Mouse (Mus musculus): ENCODE results near the gene Tnni2. TPM values are rescaled to one million over a fixed set of nuclear protein-coding genes. Genes with fewer than 3 reads are reported as not detected.
"Not testable (repeated sequence)": the region's sequence is repeated elsewhere in the genome, so short reads cannot be mapped to it uniquely, and the experiment has no call there.

Gene Tnni2
- polyA plus RNA-seq (2016; fragmentation: Nextera tagmentation; extraction: Ambion mirVana) = 1.2 and 1.3 TPM in 2 replicates

- H3K27me3 ChIP-seq (ENCODE audit: insufficient read depth, poor library complexity, severe bottlenecking) = peaks cover 4% of the 10 kb centered on the region; the same call in 1 of the 2 replicates
- no peak within 1 kb of the TSS for H3K4me3 ChIP-seq
- 80% methylated on average over 9 of the region's 9 CpGs for WGBS
- H3K4me1 ChIP-seq (replicated peaks) = peaks cover 21% of the 10 kb centered on the region
- peak within 1 kb of the TSS; percentile 82 for H3K27ac ChIP-seq
- DNase-seq (ENCODE audit: low spot score) = no peak
- H3K9me3 ChIP-seq = no peaks in the 10 kb centered on the region
- H3K36me3 ChIP-seq = no peaks in the 10 kb centered on the region
Observed at GRCm38 (mm10) chr7:142441585-142441984, at the start of gene Tnni2. Gene Tnni2, plus strand, starts transcription at chr7:142441808.

GRCm38 (mm10) chr7:142393191-142393590 lies 48.4 kb upstream of the Tnni2 start:
- no peak for DNase-seq (ENCODE audit: low spot score)
- no peaks in the 10 kb centered on the region for H3K36me3 ChIP-seq
- H3K4me1 ChIP-seq (replicated peaks) = peaks cover 13% of the 10 kb centered on the region; the same call in 1 of the 2 replicates
- H3K27ac ChIP-seq = peak overlapping the region; percentile 37
- WGBS = 28% methylated on average over 4 of the region's 4 CpGs
- 0 out of 2 replicates have a peak, but pooled peaks cover 8% of the 10 kb centered on the region for H3K27me3 ChIP-seq (ENCODE audit: insufficient read depth, poor library complexity, severe bottlenecking)
- H3K4me3 ChIP-seq = no peak overlapping the region
- no peaks in the 10 kb centered on the region for H3K9me3 ChIP-seq

GRCm38 (mm10) chr7:142394261-142395190 lies 47.1 kb upstream of the Tnni2 start:
- no peaks in the 10 kb centered on the region for H3K9me3 ChIP-seq
- H3K27ac ChIP-seq = no peak overlapping the region
- peaks cover 13% of the 10 kb centered on the region; the same call in 1 of the 2 replicates for H3K4me1 ChIP-seq (replicated peaks)
- WGBS = 71% methylated on average over 6 of the region's 6 CpGs
- no peak overlapping the region for H3K4me3 ChIP-seq
- DNase-seq (ENCODE audit: low spot score) = no peak
- no peaks in the 10 kb centered on the region for H3K36me3 ChIP-seq
- H3K27me3 ChIP-seq (ENCODE audit: insufficient read depth, poor library complexity, severe bottlenecking) = 0 out of 2 replicates have a peak, but pooled peaks cover 8% of the 10 kb centered on the region

GRCm38 (mm10) chr7:142395472-142395871 lies 46.1 kb upstream of the Tnni2 start:
- no peak for DNase-seq (ENCODE audit: low spot score)
- Histone ChIP-seq H3K36me3 (no peaks in the 10 kb centered on the region), H3K4me1 (replicated peaks) (peaks cover 16% of the 10 kb centered on the region; the same call in 1 of the 2 replicates), H3K4me3 (no peak overlapping the region), H3K27me3 (ENCODE audit: insufficient read depth, poor library complexity, severe bottlenecking) (0 out of 2 replicates have a peak, but pooled peaks cover 4% of the 10 kb centered on the region), H3K9me3 (no peaks in the 10 kb centered on the region), H3K27ac (no peak overlapping the region)
- 82% methylated on average over 4 of the region's 4 CpGs for WGBS

- WGBS = 85% methylated on average over 1 of the region's 1 CpGs
- no peak for DNase-seq (ENCODE audit: low spot score)
- H3K4me3 ChIP-seq = no peak overlapping the region
- peaks cover 22% of the 10 kb centered on the region; the same call in 1 of the 2 replicates for H3K4me1 ChIP-seq (replicated peaks)
- H3K9me3 ChIP-seq = no peaks in the 10 kb centered on the region
- no peak overlapping the region for H3K27ac ChIP-seq
- 0 out of 2 replicates have a peak, but pooled peaks cover 3% of the 10 kb centered on the region for H3K27me3 ChIP-seq (ENCODE audit: insufficient read depth, poor library complexity, severe bottlenecking)
- no peaks in the 10 kb centered on the region for H3K36me3 ChIP-seq
Observed at GRCm38 (mm10) chr7:142396611-142397010, 45.0 kb upstream of the Tnni2 start.

- Histone ChIP-seq H3K4me1 (replicated peaks) (peaks cover 15% of the 10 kb centered on the region; the same call in 1 of the 2 replicates), H3K9me3 (no peaks in the 10 kb centered on the region), H3K27me3 (ENCODE audit: insufficient read depth, poor library complexity, severe bottlenecking) (0 out of 2 replicates have a peak, but pooled peaks cover 3% of the 10 kb centered on the region), H3K4me3 (no peak overlapping the region), H3K36me3 (no peaks in the 10 kb centered on the region), H3K27ac (no peak overlapping the region)
- DNase-seq (ENCODE audit: low spot score) = no peak
- 66% methylated on average over 2 of the region's 2 CpGs for WGBS
Observed at GRCm38 (mm10) chr7:142398052-142398451, 43.6 kb upstream of the Tnni2 start.

GRCm38 (mm10) chr7:142399250-142399649 lies 42.4 kb upstream of the Tnni2 start:
- H3K4me1 ChIP-seq (replicated peaks) = peaks cover 15% of the 10 kb centered on the region; the same call in 1 of the 2 replicates
- no peaks in the 10 kb centered on the region for H3K9me3 ChIP-seq
- 81% methylated on average over 1 of the region's 1 CpGs for WGBS
- 0 out of 2 replicates have a peak, but pooled peaks cover 3% of the 10 kb centered on the region for H3K27me3 ChIP-seq (ENCODE audit: insufficient read depth, poor library complexity, severe bottlenecking)
- no peaks in the 10 kb centered on the region for H3K36me3 ChIP-seq
- H3K27ac ChIP-seq = no peak overlapping the region
- H3K4me3 ChIP-seq = no peak overlapping the region
- no peak for DNase-seq (ENCODE audit: low spot score)

- Histone ChIP-seq H3K9me3 (no peaks in the 10 kb centered on the region), H3K27me3 (ENCODE audit: insufficient read depth, poor library complexity, severe bottlenecking) (0 out of 2 replicates have a peak, but pooled peaks cover 3% of the 10 kb centered on the region), H3K4me1 (replicated peaks) (peaks cover 15% of the 10 kb centered on the region; the same call in 1 of the 2 replicates), H3K27ac (no peak overlapping the region), H3K36me3 (no peaks in the 10 kb centered on the region), H3K4me3 (no peak overlapping the region)
- DNase-seq (ENCODE audit: low spot score) = no peak
- whole genome bisulfite sequencing = 77% methylated on average over 7 of the region's 7 CpGs
Observed at GRCm38 (mm10) chr7:142400112-142400749, 41.4 kb upstream of the Tnni2 start.

GRCm38 (mm10) chr7:142400750-142401142 lies 40.9 kb upstream of the Tnni2 start:
- WGBS = 58% methylated on average over 7 of the region's 7 CpGs
- H3K36me3 ChIP-seq = no peaks in the 10 kb centered on the region
- H3K4me1 ChIP-seq (replicated peaks) = peaks cover 15% of the 10 kb centered on the region; the same call in 1 of the 2 replicates
- no peak overlapping the region for H3K27ac ChIP-seq
- H3K4me3 ChIP-seq = no peak overlapping the region
- no peak for DNase-seq (ENCODE audit: low spot score)
- H3K27me3 ChIP-seq (ENCODE audit: insufficient read depth, poor library complexity, severe bottlenecking) = 0 out of 2 replicates have a peak, but pooled peaks cover 3% of the 10 kb centered on the region
- no peaks in the 10 kb centered on the region for H3K9me3 ChIP-seq

GRCm38 (mm10) chr7:142403591-142403990 lies 38.0 kb upstream of the Tnni2 start:
- H3K4me1 ChIP-seq (replicated peaks) = peaks cover 8% of the 10 kb centered on the region; the same call in 1 of the 2 replicates
- H3K27ac ChIP-seq = no peak overlapping the region
- no peaks in the 10 kb centered on the region for H3K9me3 ChIP-seq
- H3K4me3 ChIP-seq = no peak overlapping the region
- DNase-seq (ENCODE audit: low spot score) = no peak
- H3K27me3 ChIP-seq (ENCODE audit: insufficient read depth, poor library complexity, severe bottlenecking) = no peaks in the 10 kb centered on the region
- H3K36me3 ChIP-seq = no peaks in the 10 kb centered on the region
- WGBS = 84% methylated on average over 4 of the region's 4 CpGs

GRCm38 (mm10) chr7:142405134-142405533 lies 36.5 kb upstream of the Tnni2 start:
- H3K4me3 ChIP-seq; DNase-seq (ENCODE audit: low spot score); H3K4me1 ChIP-seq (replicated peaks); H3K36me3 ChIP-seq; H3K27ac ChIP-seq; H3K27me3 ChIP-seq (ENCODE audit: insufficient read depth, poor library complexity, severe bottlenecking); H3K9me3 ChIP-seq: not testable (repeated sequence)
- 85% methylated on average over 5 of the region's 5 CpGs for WGBS

GRCm38 (mm10) chr7:142407935-142408334 lies 33.7 kb upstream of the Tnni2 start:
- WGBS = 78% methylated on average over 4 of the region's 4 CpGs
- Histone ChIP-seq H3K27me3 (ENCODE audit: insufficient read depth, poor library complexity, severe bottlenecking) (no peaks in the 10 kb centered on the region), H3K4me3 (no peak overlapping the region), H3K9me3 (no peaks in the 10 kb centered on the region), H3K4me1 (replicated peaks) (no peaks in the 10 kb centered on the region), H3K27ac (no peak overlapping the region), H3K36me3 (no peaks in the 10 kb centered on the region)
- DNase-seq (ENCODE audit: low spot score) = no peak

All from hindbrain, embryonic 10.5 days (tissue).